Mouse (Mus musculus) E14TG2a.4 (cell line): ENCODE results near the gene Pck1.

ENCODE experiments used
- H3K27me3 ChIP-seq: 2 replicates; pipeline ENCODE4 v1.6.1; 2014; ENCODE audit warnings: low read length, control low read depth; ENCODE audit not compliant: insufficient read depth
- H3K36me3 ChIP-seq: 2 replicates; pipeline ENCODE4 v1.6.1; 2014; ENCODE audit warnings: low read length, control low read depth; ENCODE audit not compliant: insufficient read depth
- H3K4me1 ChIP-seq: replicated peaks from 2 replicates; pipeline ENCODE4 v1.6.1; 2014; ENCODE audit warnings: low read depth, low read length, control low read depth
- H3K4me3 ChIP-seq: replicated peaks from 2 replicates; pipeline ENCODE4 v1.5.1; 2014; ENCODE audit warnings: mild to moderate bottlenecking, low read length
- H3K9me3 ChIP-seq: 2 replicates; pipeline ENCODE4 v1.6.1; 2014; ENCODE audit warnings: low read length, control low read depth
- CTCF ChIP-seq: conservative IDR thresholded peaks from 2 replicates; pipeline ENCODE4 v1.5.1; 2014; ENCODE audit warnings: low read length
- NANOG ChIP-seq: IDR thresholded peaks from 2 replicates; pipeline ENCODE4 v1.6.1; 2014; ENCODE audit warnings: borderline replicate concordance, low read length, mixed read lengths
- POU5F1 ChIP-seq: IDR thresholded peaks from 2 replicates; pipeline ENCODE4 v1.6.1; 2014; ENCODE audit warnings: low read length, borderline replicate concordance

Gene Pck1

GRCm38 (mm10) chr2:173154513-173154912, 1.7 kb downstream of the Pck1 start:
- Histone ChIP-seq H3K27me3 (peaks cover 27% of the 10 kb centered on the region), H3K36me3 (no peaks in the 10 kb centered on the region), H3K9me3 (no peaks in the 10 kb centered on the region), H3K4me3 (no peak overlapping the region), H3K4me1 (peaks cover 13% of the 10 kb centered on the region)
- TF ChIP-seq NANOG (no peak), POU5F1 (no peak)

GRCm38 (mm10) chr2:173154962-173155361, 2.1 kb downstream of the Pck1 start:
- peaks cover 27% of the 10 kb centered on the region for H3K27me3 ChIP-seq
- H3K4me1 ChIP-seq, result peaks cover 17% of the 10 kb centered on the region
- TF ChIP-seq NANOG, result no peak
- TF ChIP-seq POU5F1, result no peak
- no peak for TF ChIP-seq CTCF
- H3K9me3 ChIP-seq, result no peaks in the 10 kb centered on the region
- no peaks in the 10 kb centered on the region for H3K36me3 ChIP-seq
- H3K4me3 ChIP-seq, result no peak overlapping the region

- TF ChIP-seq POU5F1 (no peak), NANOG (no peak), CTCF (no peak)
- no peaks in the 10 kb centered on the region for H3K36me3 ChIP-seq
- H3K4me1 ChIP-seq, result peaks cover 25% of the 10 kb centered on the region
- peaks cover 23% of the 10 kb centered on the region for H3K27me3 ChIP-seq
- no peaks in the 10 kb centered on the region for H3K9me3 ChIP-seq
- H3K4me3 ChIP-seq, result no peak overlapping the region
Measured at GRCm38 (mm10) chr2:173155907-173156306, 3.1 kb downstream of the Pck1 start.

DNA sequence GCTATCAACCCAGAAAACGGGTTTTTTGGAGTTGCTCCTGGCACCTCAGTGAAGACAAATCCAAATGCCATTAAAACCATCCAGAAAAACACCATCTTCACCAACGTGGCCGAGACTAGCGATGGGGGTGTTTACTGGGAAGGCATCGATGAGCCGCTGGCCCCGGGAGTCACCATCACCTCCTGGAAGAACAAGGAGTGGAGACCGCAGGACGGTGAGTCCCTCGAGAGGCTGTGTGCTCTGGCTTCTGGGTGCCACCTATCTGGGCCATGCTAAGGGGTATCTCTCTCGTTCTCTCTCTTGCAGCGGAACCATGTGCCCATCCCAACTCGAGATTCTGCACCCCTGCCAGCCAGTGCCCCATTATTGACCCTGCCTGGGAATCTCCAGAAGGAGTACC, 4.1 kb downstream of the Pck1 start:
- Histone ChIP-seq H3K27me3 (peaks cover 23% of the 10 kb centered on the region), H3K4me3 (no peak overlapping the region), H3K4me1 (peaks cover 25% of the 10 kb centered on the region), H3K9me3 (no peaks in the 10 kb centered on the region), H3K36me3 (no peaks in the 10 kb centered on the region)
- TF ChIP-seq NANOG (no peak), POU5F1 (no peak), CTCF (no peak)

- no peak for TF ChIP-seq POU5F1
- no peak for TF ChIP-seq CTCF
- Histone ChIP-seq H3K36me3 (no peaks in the 10 kb centered on the region), H3K27me3 (peaks cover 23% of the 10 kb centered on the region), H3K4me1 (peaks cover 25% of the 10 kb centered on the region), H3K9me3 (no peaks in the 10 kb centered on the region), H3K4me3 (no peak overlapping the region)
Measured at GRCm38 (mm10) chr2:173157376-173157775, 4.5 kb downstream of the Pck1 start.

DNA sequence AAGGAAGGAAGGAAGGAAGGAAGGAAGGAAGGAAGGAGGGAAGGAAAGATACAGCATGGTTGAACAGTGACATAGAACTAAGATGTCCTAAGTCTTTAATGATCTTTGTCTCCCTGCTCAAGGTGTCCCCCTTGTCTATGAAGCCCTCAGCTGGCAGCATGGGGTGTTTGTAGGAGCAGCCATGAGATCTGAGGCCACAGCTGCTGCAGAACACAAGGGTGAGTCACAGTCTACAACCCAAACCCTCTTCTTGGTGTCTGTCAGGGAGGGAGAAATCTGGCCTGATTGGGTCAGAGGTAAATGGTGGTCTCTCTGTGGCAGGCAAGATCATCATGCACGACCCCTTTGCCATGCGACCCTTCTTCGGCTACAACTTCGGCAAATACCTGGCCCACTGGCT, 5.0 kb downstream of the Pck1 start:
- H3K27me3 ChIP-seq, result peaks cover 23% of the 10 kb centered on the region

DNA sequence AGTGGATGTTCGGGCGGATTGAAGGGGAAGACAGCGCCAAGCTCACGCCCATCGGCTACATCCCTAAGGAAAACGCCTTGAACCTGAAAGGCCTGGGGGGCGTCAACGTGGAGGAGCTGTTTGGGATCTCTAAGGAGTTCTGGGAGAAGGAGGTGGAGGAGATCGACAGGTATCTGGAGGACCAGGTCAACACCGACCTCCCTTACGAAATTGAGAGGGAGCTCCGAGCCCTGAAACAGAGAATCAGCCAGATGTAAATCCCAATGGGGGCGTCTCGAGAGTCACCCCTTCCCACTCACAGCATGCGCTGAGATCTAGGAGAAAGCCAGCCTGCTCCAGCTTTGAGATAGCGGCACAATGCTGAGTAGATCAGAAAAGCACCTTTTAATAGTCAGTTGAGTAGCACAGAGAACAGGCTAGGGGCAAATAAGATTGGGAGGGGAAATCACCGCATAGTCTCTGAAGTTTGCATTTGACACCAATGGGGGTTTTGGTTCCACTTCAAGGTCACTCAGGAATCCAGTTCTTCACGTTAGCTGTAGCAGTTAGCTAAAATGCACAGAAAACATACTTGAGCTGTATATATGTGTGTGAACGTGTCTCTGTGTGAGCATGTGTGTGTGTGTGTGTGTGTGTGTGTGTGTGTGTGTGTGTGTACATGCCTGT, 5.7 kb downstream of the Pck1 start:
- TF ChIP-seq NANOG (no peak), CTCF (no peak), POU5F1 (no peak)
- Histone ChIP-seq H3K4me1 (peaks cover 25% of the 10 kb centered on the region), H3K27me3 (peaks cover 26% of the 10 kb centered on the region), H3K36me3 (no peaks in the 10 kb centered on the region), H3K4me3 (no peak overlapping the region), H3K9me3 (no peaks in the 10 kb centered on the region)

More for the DNA sequence above, 5.0 kb downstream of the Pck1 start:
- no peaks in the 10 kb centered on the region for H3K9me3 ChIP-seq
- H3K4me3 ChIP-seq, result no peak overlapping the region
- TF ChIP-seq POU5F1 (no peak), NANOG (no peak), CTCF (no peak)
- peaks cover 25% of the 10 kb centered on the region for H3K4me1 ChIP-seq
- H3K36me3 ChIP-seq, result no peaks in the 10 kb centered on the region

DNA sequence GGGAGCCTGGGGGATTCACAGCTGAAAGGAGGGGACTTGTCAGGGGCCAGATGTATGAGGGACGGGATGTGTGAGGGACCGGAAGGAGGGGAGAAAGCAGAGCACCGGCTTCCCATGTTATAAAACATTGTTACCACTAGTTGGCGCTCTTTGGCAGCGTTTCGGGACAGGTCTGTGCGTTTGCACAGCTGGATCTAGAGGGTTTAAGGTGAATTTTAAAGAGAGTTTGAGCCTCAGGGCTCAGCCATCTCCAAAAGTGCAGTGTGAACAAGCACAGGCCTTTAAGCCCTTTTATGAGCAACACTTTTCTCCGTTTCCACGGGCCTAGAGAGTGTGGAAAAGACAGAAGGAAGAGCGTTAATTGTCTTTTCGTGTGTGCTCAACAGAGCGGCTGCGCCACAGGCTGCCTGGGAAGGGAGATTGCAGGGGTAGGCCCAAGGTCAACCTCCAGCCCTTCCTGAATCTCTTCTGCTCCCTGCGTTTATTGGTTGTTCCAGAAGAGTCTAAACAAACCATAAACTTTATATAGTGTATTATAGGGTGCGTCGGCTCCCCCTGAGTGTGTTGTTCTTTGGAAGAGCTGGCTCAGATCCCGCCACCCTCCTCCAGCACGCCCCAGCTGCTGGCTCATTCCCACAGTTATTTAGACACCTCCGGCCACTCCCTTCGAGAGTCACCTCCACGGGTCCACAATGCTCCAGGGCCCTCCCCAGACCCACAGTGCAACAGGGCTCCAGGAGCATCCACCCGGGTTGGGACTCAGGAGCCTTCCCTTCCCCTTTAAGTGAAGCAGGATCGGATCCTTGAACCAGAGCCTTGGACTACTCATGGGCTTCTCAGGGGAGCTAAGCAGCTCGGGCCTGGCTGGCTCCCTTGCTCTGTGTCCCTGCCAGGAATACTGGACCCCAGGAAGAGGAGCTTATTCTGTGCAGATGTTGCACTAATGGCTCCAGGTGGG, 6.8 kb downstream of the Pck1 start:
- Histone ChIP-seq H3K9me3 (no peaks in the 10 kb centered on the region), H3K4me1 (peaks cover 25% of the 10 kb centered on the region)
- TF ChIP-seq CTCF (peak; percentile 89), NANOG (no peak; the same call in 1 of the 2 replicates), POU5F1 (no peak)

More for the DNA sequence above, 6.8 kb downstream of the Pck1 start:
- Histone ChIP-seq H3K36me3 (no peaks in the 10 kb centered on the region), H3K4me3 (peak overlapping the region; percentile 45), H3K27me3 (peaks cover 25% of the 10 kb centered on the region)
